Mouse (Mus musculus) gastrocnemius, adult 2 months (tissue): ENCODE results near the gene Astl. TPM values are rescaled to one million over a fixed set of nuclear protein-coding genes. Genes with fewer than 3 reads are reported as not detected.

Experiments
- DNase-seq: peaks from one replicate; pipeline ENCODE4 v3.0.0; 2022
- H3K27ac ChIP-seq: fragments of 200-600 bp; 2 replicates; pipeline ENCODE4 v1.8.1; 2022; ENCODE audit warnings: mild to moderate bottlenecking
- H3K4me3 ChIP-seq: fragments of 200-600 bp; 2 replicates; pipeline ENCODE4 v1.8.1; 2022; ENCODE audit warnings: mild to moderate bottlenecking, moderate library complexity
- CTCF ChIP-seq: fragments of 200-600 bp; IDR thresholded peaks from 2 replicates; pipeline ENCODE4 v1.8.1; 2022; ENCODE audit warnings: antibody characterized with exemption, mild to moderate bottlenecking, moderate library complexity
- intact Hi-C: fragments of 180-260 bp; cut with DNase I; formaldehyde crosslinking; loops from one replicate; pipeline ENCODE4 v1.15.1; 2025
- total RNA-seq, 2 experiments: library from RNA; stranded (reverse); gene quantifications; 2 replicates each; pipeline ENCODE4 v1.2.3; 2021

The Astl gene
- total RNA-seq, 2 experiments from 2014 or later, result 0.25 TPM; not detected in 1

DNA sequence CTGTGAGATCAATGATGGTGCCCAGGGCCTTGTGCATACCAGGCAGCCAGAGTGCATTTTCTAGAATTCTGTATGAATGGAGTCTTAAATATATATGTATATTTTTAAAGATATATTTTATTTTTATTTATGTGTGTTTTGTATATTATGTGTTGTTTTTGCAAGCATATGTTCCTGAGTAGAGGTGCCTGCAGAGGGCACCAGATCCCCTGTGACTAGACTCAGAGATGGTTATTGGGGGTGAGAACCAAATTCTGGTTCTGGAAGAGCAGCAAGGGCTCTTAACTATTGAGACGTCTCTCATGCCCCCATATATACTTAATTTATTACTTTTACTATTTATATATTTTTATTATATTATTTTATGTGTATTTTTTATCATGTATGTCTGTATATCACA lies 27.2 kb upstream of the Astl start:
- DNase-seq, result no peak
- Histone ChIP-seq H3K4me3 (no peak overlapping the region), H3K27ac (no peak overlapping the region)
- intact Hi-C loops, result no loop called here
- no peak for TF ChIP-seq CTCF

DNA sequence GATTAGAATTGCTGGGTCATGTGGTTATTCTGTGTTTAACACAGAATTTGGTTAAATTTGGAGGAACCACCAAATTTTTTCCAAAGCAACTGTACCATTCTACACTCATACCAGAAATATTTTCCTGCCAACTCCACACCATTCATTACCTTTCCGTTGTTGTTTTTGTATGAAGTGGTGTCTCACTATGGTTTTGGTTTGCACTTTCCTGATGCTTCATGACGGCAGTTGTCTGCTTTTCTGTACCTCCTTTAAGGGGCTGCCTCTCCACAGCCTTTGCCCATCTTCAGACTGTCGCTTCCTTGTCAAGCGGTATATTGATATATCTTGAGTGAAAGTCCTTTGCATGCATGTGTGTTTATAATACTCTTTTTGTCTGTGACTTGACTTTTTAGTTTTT lies 25.6 kb upstream of the Astl start:
- Histone ChIP-seq H3K27ac (no peak overlapping the region), H3K4me3 (no peak overlapping the region)
- DNase-seq, result no peak
- TF ChIP-seq CTCF, result no peak
- intact Hi-C loops, result no loop called here

DNA sequence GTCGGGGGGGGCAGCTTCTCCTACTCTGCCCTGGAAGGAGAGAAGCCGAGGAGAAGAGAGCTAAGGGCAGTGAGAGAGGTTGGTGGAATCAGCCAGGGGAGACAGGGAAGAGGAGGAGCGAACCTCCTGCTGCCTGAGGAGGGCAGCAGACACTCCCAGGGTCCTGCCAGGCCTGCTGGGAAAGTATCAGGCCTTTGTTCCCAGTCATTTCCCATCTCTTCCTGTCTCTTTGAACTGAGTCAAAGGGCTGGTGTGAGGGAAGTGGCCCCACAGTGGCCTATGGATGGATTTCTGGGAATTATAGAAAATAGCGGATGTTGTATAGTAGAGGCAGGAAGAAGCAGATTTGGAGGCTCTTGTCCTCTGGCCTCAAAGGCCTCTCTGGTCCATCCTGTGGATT lies 24.6 kb upstream of the Astl start:
- Histone ChIP-seq H3K27ac (no peak overlapping the region), H3K4me3 (no peak overlapping the region)
- intact Hi-C loops, result no loop called here
- peak; percentile 16; the same call in 1 of the 2 replicates for TF ChIP-seq CTCF
- DNase-seq, result no peak

- Histone ChIP-seq H3K27ac (no peak overlapping the region), H3K4me3 (no peak overlapping the region)
- no peak for DNase-seq
- intact Hi-C loops, result no loop called here
- no peak for TF ChIP-seq CTCF
Measured at GRCm38 (mm10) chr2:127314467-127315154, 23.8 kb upstream of the Astl start.

DNA sequence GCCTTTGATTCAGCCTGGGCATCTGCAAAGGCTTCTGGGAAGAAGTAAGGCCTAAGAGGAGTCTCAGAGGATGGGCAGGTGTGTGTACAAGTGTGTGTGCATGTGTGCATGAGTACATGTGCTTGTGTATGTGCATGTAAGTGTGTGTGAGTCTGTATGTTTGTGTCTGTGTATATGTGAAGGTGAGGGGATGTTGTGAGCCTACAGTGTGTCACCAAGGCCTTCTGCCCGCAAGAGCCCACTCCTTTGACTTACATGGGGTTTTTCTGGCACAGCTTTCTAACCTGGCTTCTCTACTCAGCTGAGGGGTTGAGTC lies 23.3 kb upstream of the Astl start:
- no peak for TF ChIP-seq CTCF
- Histone ChIP-seq H3K27ac (no peak overlapping the region), H3K4me3 (no peak overlapping the region)
- no peak for DNase-seq
- intact Hi-C loops, result no loop called here

GRCm38 (mm10) chr2:127316431-127316830 lies 22.0 kb upstream of the Astl start:
- peak; percentile 6 for DNase-seq
- no peak for TF ChIP-seq CTCF
- H3K4me3 ChIP-seq, result no peak overlapping the region
- no peak overlapping the region for H3K27ac ChIP-seq
- intact Hi-C loops, result no loop called here

DNA sequence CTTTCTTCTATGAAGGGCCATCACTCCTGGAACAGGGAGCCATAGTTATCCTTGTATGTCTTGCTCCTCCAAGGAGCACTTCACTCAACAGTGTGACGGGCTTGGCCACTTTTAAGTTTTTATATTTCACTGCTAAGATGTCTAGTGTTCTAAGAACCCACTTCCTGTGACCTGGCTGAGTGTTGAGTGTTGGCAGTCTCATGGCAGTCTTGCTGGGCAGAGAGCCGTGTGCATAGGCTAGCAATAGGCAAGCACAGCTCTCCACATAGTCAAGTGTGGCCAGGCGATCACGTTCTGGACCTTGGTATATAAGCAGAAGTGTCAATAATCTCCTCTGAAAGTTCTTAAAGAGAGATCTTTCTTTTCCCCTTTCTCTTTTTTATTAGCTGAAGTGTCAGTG lies 20.3 kb upstream of the Astl start:
- DNase-seq, result peak; percentile 1
- TF ChIP-seq CTCF, result no peak
- Histone ChIP-seq H3K4me3 (no peak overlapping the region), H3K27ac (no peak overlapping the region)
- intact Hi-C loops, result no loop called here

- TF ChIP-seq CTCF, result no peak
- DNase-seq, result peak; percentile 6
- Histone ChIP-seq H3K27ac (no peak overlapping the region), H3K4me3 (no peak overlapping the region)
- intact Hi-C loops, result no loop called here
Measured at GRCm38 (mm10) chr2:127319071-127319470, 19.4 kb upstream of the Astl start.

DNA sequence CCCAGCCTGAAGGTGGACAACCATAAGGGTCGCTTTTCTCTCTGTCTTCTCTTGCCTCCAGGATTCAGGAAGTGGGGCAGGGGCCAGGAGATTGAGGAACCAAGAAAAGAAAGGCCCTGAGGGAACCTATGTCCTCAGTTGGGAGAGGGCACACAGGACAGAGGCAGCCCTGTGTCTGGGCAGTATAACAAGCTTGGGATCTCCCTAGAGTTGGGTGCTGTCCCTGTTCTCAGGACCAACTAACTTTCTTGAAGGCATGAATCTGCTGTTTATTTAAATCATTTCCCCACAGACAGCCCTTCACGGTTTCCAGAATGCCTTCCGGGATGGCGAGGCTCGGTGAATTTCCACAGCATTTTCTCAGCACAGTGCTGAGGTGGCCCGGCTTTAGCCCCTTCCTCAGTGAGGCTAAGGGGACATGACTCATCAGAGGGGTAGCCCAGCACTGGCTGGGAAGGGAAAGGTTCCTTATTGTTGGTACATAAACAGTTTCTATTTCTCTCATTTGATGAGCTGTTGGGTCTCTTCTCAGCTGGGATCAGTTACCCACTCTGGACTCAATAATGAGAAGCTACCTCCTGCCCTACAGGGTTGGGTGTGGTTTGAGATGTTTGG lies 15.7 kb upstream of the Astl start:
- intact Hi-C loops, result no loop called here
- no peak overlapping the region for H3K4me3 ChIP-seq
- TF ChIP-seq CTCF, result no peak
- no peak overlapping the region for H3K27ac ChIP-seq
- peak; percentile 8 for DNase-seq

GRCm38 (mm10) chr2:127323667-127324066 lies 14.8 kb upstream of the Astl start:
- no peak for TF ChIP-seq CTCF
- peak; percentile 0 for DNase-seq
- intact Hi-C loops, result no loop called here

DNA sequence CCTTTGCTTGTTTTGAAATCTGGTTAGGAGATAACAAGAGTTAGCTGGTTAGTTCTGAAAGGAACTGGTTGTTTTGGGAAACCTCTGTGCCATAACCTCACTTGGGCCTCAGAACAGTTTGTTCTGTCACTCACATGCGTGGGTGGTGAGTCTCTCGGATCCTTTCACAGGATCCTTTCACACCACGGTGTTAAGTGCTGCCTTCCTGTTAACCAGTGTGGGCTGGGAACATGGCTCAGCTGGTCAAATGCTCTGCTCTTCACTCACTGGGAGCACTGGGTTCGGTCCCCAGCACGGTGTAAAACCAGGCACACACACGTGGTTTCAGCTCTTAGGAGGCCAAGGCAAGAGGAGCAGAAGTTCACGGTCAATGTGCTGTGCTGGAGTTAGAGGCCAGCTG lies 14.0 kb upstream of the Astl start:
- Histone ChIP-seq H3K27ac (no peak overlapping the region), H3K4me3 (no peak overlapping the region)
- intact Hi-C loops, result no loop called here
- peak; percentile 3 for DNase-seq
- TF ChIP-seq CTCF, result no peak

More at GRCm38 (mm10) chr2:127323667-127324066, 14.8 kb upstream of the Astl start:
- Histone ChIP-seq H3K27ac (no peak overlapping the region), H3K4me3 (no peak overlapping the region)

DNA sequence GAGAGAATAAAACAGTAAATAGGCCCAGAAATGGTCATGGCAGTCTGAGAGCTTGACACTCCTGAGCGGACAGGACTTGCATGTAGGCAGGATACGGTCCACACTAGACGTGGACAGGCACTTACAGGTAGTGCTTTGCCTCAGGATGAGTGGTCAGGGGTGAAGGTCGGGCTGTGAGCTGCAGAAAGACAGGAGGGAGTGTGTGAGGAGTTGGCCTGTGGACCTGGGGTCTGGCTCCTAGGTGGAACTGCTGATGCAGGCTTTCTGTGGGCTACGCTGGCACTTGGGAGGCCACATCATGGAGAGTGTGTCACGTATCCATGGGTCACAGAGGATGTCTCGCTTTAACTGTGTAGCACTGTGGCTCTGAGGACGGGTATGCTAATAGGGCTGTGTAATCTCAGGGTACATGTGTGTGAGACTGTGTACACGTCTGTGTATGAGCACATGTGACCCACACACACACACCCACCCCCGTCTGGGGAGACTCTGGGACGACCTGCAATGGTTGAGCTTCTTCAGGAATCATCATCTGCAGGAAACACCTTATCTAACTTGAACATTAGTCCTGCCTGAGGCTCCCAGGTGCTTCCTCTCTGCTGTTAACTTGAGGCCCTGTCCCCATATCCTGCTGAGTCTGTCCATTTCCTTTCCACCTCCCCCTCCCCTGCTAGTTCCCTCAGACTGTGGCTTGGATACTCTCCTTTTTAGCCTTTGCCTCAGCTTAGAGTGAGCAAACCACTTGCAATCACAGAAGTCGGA lies 10.2 kb upstream of the Astl start:
- intact Hi-C loops, result no loop called here
- DNase-seq, result peak; percentile 9
- TF ChIP-seq CTCF, result no peak
- H3K4me3 ChIP-seq, result no peak overlapping the region
- no peak overlapping the region for H3K27ac ChIP-seq

GRCm38 (mm10) chr2:127332807-127333570 lies 5.5 kb upstream of the Astl start:
- no peak for TF ChIP-seq CTCF
- Histone ChIP-seq H3K4me3 (no peak overlapping the region), H3K27ac (no peak overlapping the region)
- intact Hi-C loops, result no loop called here
- DNase-seq, result peak; percentile 14
